Mouse (Mus musculus): ENCODE results near the gene Suv39h1. TPM values are rescaled to one million over a fixed set of nuclear protein-coding genes. Genes with fewer than 3 reads are reported as not detected.
"Not testable (repeated sequence)": the region's sequence is repeated elsewhere in the genome, so short reads cannot be mapped to it uniquely, and the experiment has no call there.

Gene Suv39h1
- total RNA-seq, 2 experiments from 2014 or later: 19.3 to 20.9 TPM

DNA sequence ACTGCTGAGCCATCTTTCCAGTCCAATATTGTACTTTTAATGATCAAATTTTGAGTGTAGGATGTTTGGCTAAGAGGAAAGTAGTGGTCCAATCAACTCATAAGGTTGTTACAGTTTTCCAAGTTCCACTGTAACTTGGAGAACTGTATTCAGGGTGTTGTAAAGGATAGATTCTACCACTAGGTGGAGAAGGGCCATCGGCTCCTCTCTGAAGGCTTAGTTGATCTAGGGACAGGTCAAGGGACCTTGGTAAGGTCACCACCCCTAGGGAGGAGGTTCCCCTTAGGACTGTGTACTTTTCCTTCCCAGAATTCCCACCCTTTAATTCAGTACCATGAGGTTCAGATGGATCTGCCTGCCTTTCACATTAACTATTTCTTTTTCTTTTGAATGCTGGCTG is 41.6 kb downstream of the Suv39h1 start:
- DNase-seq (ENCODE audit: extremely low spot score in 1 of 2, low spot score in 1 of 2): no peak

DNA sequence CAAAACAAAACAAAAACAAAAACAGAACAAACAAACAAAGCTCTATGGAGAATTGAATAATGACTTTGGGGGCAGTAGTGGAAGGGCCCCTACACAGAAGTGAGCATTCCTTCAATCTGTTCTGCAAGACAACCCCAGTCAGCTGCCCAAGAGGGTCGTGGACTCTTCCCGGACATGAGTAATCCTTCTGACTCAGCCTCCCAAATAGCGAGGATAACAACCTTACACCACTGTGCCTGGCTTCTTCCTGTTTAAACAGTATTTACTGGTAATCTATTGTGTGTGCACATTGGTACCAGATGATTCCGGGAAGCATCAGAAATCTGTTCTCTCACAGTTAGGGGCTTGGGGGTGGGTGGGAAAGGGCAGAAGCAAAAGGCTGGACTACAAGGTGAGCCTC is 47.7 kb downstream of the Suv39h1 start:
- DNase-seq (ENCODE audit: extremely low spot score in 1 of 2, low spot score in 1 of 2): no peak

DNA sequence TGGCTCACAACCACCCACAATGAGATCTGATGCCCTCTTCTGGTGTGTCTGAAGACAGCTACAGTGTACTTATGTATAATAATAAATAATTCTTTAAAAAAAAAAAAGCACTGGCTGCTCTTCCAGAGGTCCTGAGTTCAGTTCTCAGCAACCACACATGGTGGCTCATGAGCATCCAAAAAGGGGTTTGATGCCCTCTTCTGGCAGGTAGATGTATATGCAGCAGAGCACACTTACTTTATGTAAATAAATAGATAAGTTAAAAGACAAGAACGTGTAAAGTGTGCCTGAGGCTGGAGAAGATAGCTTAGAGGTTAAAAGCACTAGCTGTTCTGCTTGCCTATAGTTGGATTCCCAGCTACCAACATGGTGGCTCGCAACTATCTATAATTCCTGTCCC is 49.8 kb downstream of the Suv39h1 start:
- no peak for DNase-seq (ENCODE audit: extremely low spot score in 1 of 2, low spot score in 1 of 2)

DNA sequence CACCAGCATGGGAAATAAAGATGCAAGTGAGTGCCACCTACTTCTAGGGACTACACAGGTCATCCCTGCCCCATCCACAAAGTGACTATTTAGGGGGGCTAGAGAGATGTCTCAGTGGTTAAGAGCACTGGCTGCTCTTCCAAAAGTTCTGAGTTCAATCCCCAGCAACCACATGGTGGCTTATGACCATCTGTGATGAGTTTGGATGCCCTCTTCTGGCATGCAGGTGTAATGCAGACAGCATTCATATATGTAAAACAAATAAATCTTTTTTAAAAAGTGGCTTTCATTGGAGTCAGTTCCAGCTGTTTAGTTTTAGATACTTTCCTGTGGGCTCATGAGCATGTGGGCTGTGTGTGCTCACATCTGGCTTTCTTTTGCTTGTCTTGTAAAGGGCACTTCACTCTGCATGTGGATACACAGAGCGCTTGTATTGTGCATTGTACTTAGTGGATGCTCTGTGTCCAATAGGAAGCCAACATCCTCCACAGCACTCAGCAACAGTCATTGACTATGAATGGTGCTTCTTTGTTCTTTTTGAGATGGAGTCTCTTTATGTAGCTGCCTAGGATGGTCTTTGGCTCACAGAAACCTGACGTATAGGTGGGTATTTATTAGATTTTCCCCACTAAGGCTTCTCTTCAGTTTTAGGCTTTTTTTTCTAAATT is 54.3 kb downstream of the Suv39h1 start:
- DNase-seq (ENCODE audit: extremely low spot score in 1 of 2, low spot score in 1 of 2): no peak

DNA sequence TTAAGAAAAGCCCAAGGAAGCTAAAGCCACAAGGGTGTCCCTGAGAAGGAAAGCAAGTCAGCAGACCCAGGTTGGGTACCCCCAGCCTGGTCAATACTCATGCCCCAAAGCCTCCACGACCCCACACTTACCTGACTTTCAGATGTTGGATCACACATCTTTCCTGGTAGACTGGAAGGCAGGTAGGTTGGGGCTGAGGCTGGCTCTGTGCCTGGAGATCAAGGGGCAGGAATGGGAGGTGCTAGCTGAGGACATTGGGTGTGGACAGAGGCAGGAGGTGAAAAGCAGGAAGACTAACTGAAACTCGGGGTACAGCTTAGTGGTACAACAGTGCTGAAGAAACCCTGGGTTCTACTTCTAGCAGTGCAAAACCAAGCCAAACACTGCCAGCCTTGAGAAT is 56.3 kb downstream of the Suv39h1 start, which contains the start of gene Glod5:
Glod5 (minus strand) TSS at position 207 of the 400 bp plus-strand sequence.
- no peak for DNase-seq (ENCODE audit: extremely low spot score in 1 of 2, low spot score in 1 of 2)

DNA sequence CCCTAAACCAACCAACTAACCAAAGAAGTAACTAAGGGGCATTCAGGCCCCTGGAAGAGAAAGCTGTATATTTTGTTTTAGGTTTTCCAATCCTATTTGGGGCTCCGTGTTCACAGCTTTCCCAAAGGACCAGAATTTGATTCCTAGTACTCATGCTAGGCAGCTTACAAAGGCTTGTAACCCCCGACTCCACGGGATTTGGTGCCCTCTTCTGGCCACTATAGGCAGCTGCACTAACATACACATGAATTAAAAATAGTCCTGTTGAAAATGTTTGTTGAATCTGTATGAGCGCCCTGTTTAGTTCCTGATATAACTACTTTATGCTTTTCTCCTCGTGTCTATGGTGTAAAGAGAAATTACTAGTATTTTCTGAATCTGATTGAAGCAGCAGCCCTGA is 57.4 kb downstream of the Suv39h1 start:
- peak in 1 of 2 experiments; percentile 16 for DNase-seq (ENCODE audit: extremely low spot score in 1 of 2, low spot score in 1 of 2)

DNA sequence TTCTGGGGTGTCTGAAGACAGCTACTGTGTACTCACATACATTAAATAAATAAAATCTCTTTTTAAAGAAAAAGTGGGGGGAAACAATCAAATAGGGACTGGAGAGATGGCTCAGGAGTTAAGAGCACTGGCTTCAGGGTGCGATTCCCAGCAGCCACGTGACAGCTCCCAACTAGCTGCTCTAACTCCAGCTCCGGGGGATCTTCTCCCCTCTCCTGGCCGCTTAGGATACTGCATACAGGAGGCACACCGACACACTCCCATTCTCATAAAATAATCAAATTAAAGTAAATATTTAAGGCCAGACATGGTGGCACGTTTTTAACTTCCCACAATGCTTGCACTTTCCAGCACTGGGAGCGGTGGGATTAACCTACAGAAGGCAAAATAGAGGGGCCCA is 58.9 kb downstream of the Suv39h1 start:
- not testable (repeated sequence) for DNase-seq (ENCODE audit: extremely low spot score in 1 of 2, low spot score in 1 of 2)

DNA sequence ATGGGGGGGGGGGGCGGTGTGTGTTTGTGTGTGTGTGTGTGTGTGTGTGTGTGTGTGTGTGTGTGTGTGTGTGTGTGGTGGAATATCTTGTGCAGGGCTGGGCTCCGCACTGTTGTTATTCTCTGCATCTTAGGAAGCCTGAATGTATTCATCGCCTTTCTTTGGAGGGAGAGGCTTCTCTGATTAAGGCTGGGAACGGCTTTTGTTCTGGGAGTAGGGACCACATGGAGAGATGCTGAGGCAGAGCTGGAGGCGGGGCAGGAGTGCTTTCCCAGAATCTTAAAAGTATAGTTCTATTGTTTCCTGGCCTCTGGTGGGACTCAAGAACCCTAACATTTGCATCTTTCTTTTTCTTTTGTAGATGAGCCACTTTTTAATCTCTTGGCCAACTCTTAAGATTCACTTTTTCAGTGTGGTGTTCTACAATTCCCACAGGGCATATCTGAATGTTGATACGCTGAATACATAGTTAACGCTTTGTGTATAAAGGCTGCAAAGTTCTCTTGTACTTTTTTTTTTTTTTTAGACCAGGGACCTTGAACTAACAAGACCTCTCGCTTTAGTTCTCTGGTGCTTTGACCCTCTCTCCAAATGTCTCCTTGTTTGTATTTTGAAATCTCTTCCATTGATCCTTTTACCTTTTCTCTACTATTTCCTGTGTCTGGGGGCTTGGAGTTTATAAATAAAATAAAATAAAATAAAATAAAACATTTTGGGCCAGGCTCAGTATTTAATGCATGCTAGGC is 60.8 kb downstream of the Suv39h1 start:
- no peak for DNase-seq (ENCODE audit: extremely low spot score in 1 of 2, low spot score in 1 of 2)

DNA sequence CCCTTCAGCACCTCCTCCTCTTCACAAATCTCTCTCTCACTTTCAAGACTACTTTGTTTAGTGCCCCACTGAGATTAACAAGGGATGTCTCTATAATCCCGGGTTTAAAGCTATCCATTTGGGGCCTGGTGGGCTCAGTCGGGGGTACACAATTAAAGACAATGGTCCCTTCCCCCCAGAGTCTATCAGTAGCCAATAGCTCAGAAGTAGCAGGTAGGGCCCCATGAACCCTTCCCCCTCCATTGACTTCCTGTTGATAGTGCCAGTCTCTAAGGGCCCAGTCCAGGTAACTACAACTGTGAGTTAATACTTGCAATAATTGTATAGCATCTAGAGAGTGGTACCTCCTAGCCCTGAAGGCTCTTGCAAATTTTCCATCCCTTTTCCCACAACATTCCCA is 61.4 kb downstream of the Suv39h1 start:
- DNase-seq (ENCODE audit: extremely low spot score in 1 of 2, low spot score in 1 of 2): no peak

Other genes with a start within 250 kb of the Suv39h1 start
- gene Otud5, start 233.4 kb downstream of the Suv39h1 start, total RNA-seq (2021): 10 to 100 TPM; 75.8 to 85.3 TPM
- 10 to 100 TPM; 52.2 to 57.4 TPM for gene Pim2, start 196.5 kb downstream of the Suv39h1 start, total RNA-seq (2021)
- gene Slc35a2, start 190.7 kb downstream of the Suv39h1 start, total RNA-seq (2021): 10 to 100 TPM; 44.7 to 45.9 TPM
- 10 to 100 TPM; 78.1 to 93.2 TPM for gene Pqbp1, start 175.5 kb downstream of the Suv39h1 start, total RNA-seq (2021)
- 10 to 100 TPM; 25.5 to 27.9 TPM for gene Timm17b, start 175.4 kb downstream of the Suv39h1 start, total RNA-seq (2021)
- gene Gm10491, start 166.9 kb downstream of the Suv39h1 start, total RNA-seq (2021): not detected
- gene Gm10490, start 165.2 kb downstream of the Suv39h1 start, total RNA-seq (2021): not detected
- 100 to 1,000 TPM; 386 to 442 TPM for gene Pcsk1n, start 154.9 kb downstream of the Suv39h1 start, total RNA-seq (2021)
- gene Eras, start 146.2 kb downstream of the Suv39h1 start, total RNA-seq (2021): not detected
- 10 to 100 TPM; 42.4 to 57.2 TPM for gene Hdac6, start 126.9 kb downstream of the Suv39h1 start, total RNA-seq (2021)
- not detected for gene Gata1, start 96.7 kb downstream of the Suv39h1 start, total RNA-seq (2021)
- under 1 TPM; 0.59 to 0.71 TPM for gene Glod5, start 56.3 kb downstream of the Suv39h1 start, total RNA-seq (2021)
- 1 to 10 TPM; 1.0 to 1.5 TPM for gene Was, start 15.7 kb upstream of the Suv39h1 start, total RNA-seq (2021)
- gene Wdr13, start 58.1 kb upstream of the Suv39h1 start, total RNA-seq (2021): 100 to 1,000 TPM; 199 to 214 TPM
- gene Rbm3, start 71.1 kb upstream of the Suv39h1 start, total RNA-seq (2021): 100 to 1,000 TPM in 1 of 2 experiments, 10 to 100 TPM in 1; 94.0 to 137 TPM
- 10 to 100 TPM; 13.3 to 13.9 TPM for gene Tbc1d25, start 101.4 kb upstream of the Suv39h1 start, total RNA-seq (2021)
- 10 to 100 TPM; 36.1 to 38.4 TPM for gene Ebp, start 118.8 kb upstream of the Suv39h1 start, total RNA-seq (2021)
- gene Porcn, start 131.8 kb upstream of the Suv39h1 start, total RNA-seq (2021): 100 to 1,000 TPM in 1 of 2 experiments, 10 to 100 TPM in 1; 94.5 to 101 TPM
- 10 to 100 TPM; 23.2 to 29.7 TPM for gene Ftsj1, start 177.6 kb upstream of the Suv39h1 start, total RNA-seq (2021)
- gene Slc38a5, start 196.4 kb upstream of the Suv39h1 start, total RNA-seq (2021): 1 to 10 TPM; 5.3 to 7.9 TPM